Mouse (Mus musculus) small intestine, adult 2 months (tissue): Measurements from ENCODE around the gene Sirt4.

Experiments
- CTCF ChIP-seq: fragments of 200-500 bp; IDR thresholded peaks from 2 replicates; pipeline ENCODE4 v1.5.1; 2012; ENCODE audit warnings: low read depth, mild to moderate bottlenecking, control low read depth, inconsistent platforms, low read length, moderate library complexity, mixed read lengths; ENCODE audit not compliant: insufficient replicate concordance, insufficient read length; ENCODE audit errors: extremely low read depth
- POLR2A ChIP-seq: fragments of 200-500 bp; IDR thresholded peaks from 2 replicates; pipeline ENCODE4 v1.6.1; 2012; ENCODE audit warnings: low read depth, mild to moderate bottlenecking, control low read depth, inconsistent platforms, low read length, moderate library complexity

GRCm38 (mm10) chr5:115464408-115465115 lies 20.0 kb downstream of the Sirt4 start:
- TF ChIP-seq CTCF (no peak), POLR2A (no peak)
